Mouse (Mus musculus) embryo, embryonic 11 days (tissue): ENCODE results near the gene Hps3.
"Not testable (repeated sequence)": the region's sequence is repeated elsewhere in the genome, so short reads cannot be mapped to it uniquely, and the experiment has no call there.

Experiments used
- DNase-seq: peaks from one replicate; pipeline ENCODE4 v3.0.0-alpha.2; 2015

Hps3 gene

GRCm38 (mm10) chr3:20034719-20035404 is at the start of gene Hps3:
TSS of gene Hps3 (minus strand) at chr3:20035315.
- peak; percentile 94 for DNase-seq

GRCm38 (mm10) chr3:20082161-20082560 is 47.0 kb upstream of the Hps3 start:
- DNase-seq, result no peak

- DNase-seq, result no peak
Observed at GRCm38 (mm10) chr3:20076145-20077053, 41.3 kb upstream of the Hps3 start.

GRCm38 (mm10) chr3:20058197-20058541 is 23.1 kb upstream of the Hps3 start:
- no peak for DNase-seq

GRCm38 (mm10) chr3:20057306-20058196 is 22.4 kb upstream of the Hps3 start, which contains the start of gene Hltf:
TSS of gene Hltf (plus strand) at chr3:20057811.
- DNase-seq, result peak; percentile 94

GRCm38 (mm10) chr3:20044736-20045135 is 9.6 kb upstream of the Hps3 start:
- DNase-seq, result not testable (repeated sequence)

GRCm38 (mm10) chr3:20041461-20041860 is 6.3 kb upstream of the Hps3 start:
- DNase-seq, result not testable (repeated sequence)

GRCm38 (mm10) chr3:20036069-20036468 is 954 bp upstream of the Hps3 start:
- no peak for DNase-seq

- no peak for DNase-seq
Observed at GRCm38 (mm10) chr3:20033761-20034718, 1.1 kb downstream of the Hps3 start.

- DNase-seq, result no peak
Observed at GRCm38 (mm10) chr3:20030807-20031206, 4.3 kb downstream of the Hps3 start.

GRCm38 (mm10) chr3:20028640-20029039 is 6.5 kb downstream of the Hps3 start:
- DNase-seq, result no peak

GRCm38 (mm10) chr3:20027788-20028187 is 7.3 kb downstream of the Hps3 start:
- no peak for DNase-seq

GRCm38 (mm10) chr3:20026996-20027689 is 8.0 kb downstream of the Hps3 start:
- DNase-seq, result no peak

- no peak for DNase-seq
Observed at GRCm38 (mm10) chr3:20026481-20026880, 8.6 kb downstream of the Hps3 start.

- no peak for DNase-seq
Observed at GRCm38 (mm10) chr3:20023832-20024231, 11.3 kb downstream of the Hps3 start.

- no peak for DNase-seq
Observed at GRCm38 (mm10) chr3:20018076-20018475, 17.0 kb downstream of the Hps3 start.

GRCm38 (mm10) chr3:20014454-20014853 is 20.7 kb downstream of the Hps3 start:
- DNase-seq, result no peak

GRCm38 (mm10) chr3:20010905-20011304 is 24.2 kb downstream of the Hps3 start:
- peak; percentile 40 for DNase-seq

GRCm38 (mm10) chr3:20010464-20010863 is 24.7 kb downstream of the Hps3 start:
- no peak for DNase-seq

GRCm38 (mm10) chr3:20007759-20008158 is 27.4 kb downstream of the Hps3 start:
- DNase-seq, result no peak

- DNase-seq, result no peak
Observed at GRCm38 (mm10) chr3:20007275-20007674, 27.8 kb downstream of the Hps3 start.
